Mouse (Mus musculus) retina, postnatal 1 day (tissue): ENCODE data around the gene Cbll1.
"Not testable (repeated sequence)": the region's sequence is repeated elsewhere in the genome, so short reads cannot be mapped to it uniquely, and the experiment has no call there.

Experiments used
- DNase-seq: peaks from one replicate; pipeline ENCODE4 v3.0.0-alpha.2; 2012

Cbll1 gene

DNA sequence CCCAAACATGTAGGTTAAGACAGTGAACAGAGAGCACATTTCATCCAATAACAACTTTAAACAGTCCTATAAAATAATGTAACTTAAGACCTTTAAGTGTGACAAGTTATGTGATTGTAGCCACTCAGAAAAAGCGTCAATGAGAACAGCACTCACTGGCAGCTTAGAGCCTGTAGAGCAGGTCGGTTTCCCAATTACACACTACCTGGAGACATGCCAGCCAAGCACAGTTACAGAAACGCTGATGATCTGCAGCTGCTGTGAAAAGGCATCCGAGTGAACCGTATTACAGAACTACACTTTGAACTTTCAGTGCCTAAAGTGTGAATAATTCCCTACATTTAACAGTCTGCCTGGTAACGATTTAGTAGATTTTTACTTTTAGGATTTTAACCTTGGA, 13.0 kb downstream of the Cbll1 start:
- DNase-seq, result no peak

DNA sequence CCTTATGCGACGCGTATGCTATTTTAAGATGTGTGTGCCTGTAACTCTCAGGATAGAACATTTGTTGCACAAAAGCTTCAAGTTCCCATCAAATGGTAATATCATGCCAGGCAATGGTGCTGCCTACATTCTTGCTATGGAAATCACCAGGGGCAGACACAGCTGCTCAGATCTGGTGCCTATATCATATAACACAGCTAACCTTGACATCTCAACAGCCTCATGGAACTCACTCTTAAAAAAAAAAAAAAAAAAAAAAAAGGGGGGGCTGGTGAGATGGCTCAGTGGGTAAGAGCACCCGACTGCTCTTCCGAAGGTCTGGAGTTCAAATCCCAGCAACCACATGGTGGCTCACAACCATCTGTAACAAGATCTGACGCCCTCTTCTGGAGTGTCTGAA, 21.2 kb downstream of the Cbll1 start:
- DNase-seq, result not testable (repeated sequence)

GRCm38 (mm10) chr12:31462615-31463014, 36.8 kb downstream of the Cbll1 start:
- DNase-seq, result no peak

DNA sequence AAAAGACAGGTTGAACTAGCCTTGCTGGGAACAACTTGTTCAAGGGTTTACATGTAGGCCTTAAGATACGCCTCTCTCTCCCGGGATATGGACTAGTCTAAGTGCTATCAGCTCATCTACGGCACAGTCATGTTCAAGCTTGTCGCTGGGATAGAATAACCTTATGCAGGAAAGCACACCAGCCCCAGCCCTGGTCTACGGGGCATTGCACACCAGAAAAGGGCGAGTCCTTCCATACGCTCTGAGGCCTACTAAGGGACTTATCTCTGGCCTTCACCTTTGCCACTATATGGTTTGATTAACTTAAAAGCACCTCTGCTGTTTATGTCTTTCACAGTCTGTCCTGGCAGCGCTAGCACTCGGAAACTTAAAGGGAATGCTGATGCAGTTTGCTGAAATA, 38.0 kb downstream of the Cbll1 start:
- no peak for DNase-seq

- DNase-seq, result peak; percentile 29
Measured at GRCm38 (mm10) chr12:31460270-31460669, 39.1 kb downstream of the Cbll1 start.

- DNase-seq, result no peak
Measured at GRCm38 (mm10) chr12:31458474-31458873, 40.9 kb downstream of the Cbll1 start.

- DNase-seq, result no peak
Measured at GRCm38 (mm10) chr12:31456271-31456670, 43.1 kb downstream of the Cbll1 start.

DNA sequence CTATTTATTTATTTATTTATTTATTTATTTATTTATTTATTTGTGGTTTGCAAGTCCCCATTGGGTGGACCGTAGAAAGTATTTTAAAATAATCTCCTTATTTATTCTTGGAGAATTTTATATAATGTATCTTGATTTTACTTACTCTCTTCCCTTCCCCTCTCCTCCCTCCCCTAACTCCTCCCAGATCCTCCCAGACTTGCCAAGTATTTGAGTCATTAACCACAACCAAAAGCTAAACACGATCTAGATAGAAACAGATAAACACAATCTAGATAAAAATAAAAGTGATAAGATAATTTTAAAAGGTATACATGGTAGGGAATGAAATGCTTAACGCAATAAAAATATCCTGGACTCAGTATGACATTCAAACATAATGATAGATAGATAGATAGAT, 50.1 kb downstream of the Cbll1 start:
- DNase-seq, result no peak

- DNase-seq, result peak; percentile 17
Measured at GRCm38 (mm10) chr12:31444827-31445226, 54.6 kb downstream of the Cbll1 start.

DNA sequence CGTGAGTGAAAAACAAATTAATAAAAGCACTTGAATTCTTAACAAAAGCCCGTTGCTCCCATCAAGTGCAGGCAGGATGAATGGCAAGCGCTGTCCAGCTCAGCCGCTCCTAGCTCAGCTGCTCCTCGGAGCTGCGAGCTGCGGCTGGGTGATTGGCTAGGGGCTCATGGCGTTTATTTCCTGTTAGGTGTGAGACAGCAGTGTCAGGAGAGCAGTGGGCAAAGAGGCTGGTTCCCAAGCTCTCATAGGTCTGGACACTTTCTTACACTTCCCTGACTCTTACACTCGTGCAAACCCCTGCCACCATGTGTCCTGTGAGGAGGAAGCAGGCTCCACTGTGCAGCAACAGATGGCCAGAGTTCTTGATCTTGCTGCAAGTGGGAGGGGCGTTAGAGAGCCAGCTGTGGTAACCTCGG, 55.3 kb downstream of the Cbll1 start:
- DNase-seq, result peak; percentile 73

DNA sequence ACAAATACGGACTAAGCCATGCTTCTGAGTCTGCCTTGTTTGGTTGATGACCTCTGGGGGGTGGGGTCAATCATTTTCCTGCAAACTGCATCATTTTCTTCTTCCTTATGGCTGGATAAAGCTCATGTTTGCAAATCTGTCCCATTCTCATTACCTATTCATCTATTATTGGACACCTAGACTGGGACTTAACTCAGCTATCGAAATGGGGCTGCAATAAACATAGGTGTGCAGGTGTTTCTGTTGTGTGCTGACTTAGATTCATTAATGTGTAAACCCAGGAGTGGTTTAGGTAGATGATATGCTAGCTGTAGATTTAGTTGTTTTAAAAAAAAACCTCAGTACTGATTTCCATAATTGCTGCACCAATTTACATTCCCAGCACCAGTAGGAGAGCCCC, 59.8 kb downstream of the Cbll1 start:
- no peak for DNase-seq

DNA sequence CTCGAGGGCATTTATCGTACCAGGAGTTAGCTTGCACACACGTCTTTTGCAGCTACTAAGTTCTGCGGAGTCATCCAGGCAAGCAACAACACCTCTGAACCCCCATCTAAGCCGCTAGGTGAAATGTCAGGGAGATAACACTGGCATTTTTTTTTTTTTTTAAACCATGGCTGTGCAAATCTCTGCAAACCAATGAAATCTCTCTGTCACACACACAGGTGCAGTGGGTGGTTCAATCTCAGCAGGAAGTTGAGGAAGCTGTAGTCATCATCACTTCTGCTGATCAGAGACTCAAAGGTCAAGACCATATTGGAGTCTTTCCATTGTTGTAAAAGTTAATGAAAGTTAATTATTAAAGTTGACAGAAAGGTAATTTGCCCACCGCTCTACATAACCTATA, 61.6 kb downstream of the Cbll1 start:
- no peak for DNase-seq
